Mouse (Mus musculus): ENCODE results near the gene Rimbp2.

GRCm38 (mm10) chr5:128744351-128744750 is 208.9 kb downstream of the Rimbp2 start:
- no peak for TF ChIP-seq CTCF (IDR thresholded peaks at IDR 0.05; ENCODE audit: insufficient read depth, low read length)
- no peak for TF ChIP-seq POLR2A (IDR thresholded peaks at IDR 0.05; ENCODE audit: borderline replicate concordance, extremely low read depth, low read depth, low read length)

All from lung, adult 2 months (tissue).